Mouse (Mus musculus) myocyte (in vitro differentiated cells): ENCODE data around the gene Osmr. TPM values are rescaled to one million over a fixed set of nuclear protein-coding genes. Genes with fewer than 3 reads are reported as not detected.

Experiments used
- H3K27me3 ChIP-seq: one replicate; pipeline ENCODE4 v1.6.1; 2011; ENCODE audit not compliant: control insufficient read depth, insufficient read depth, insufficient read length
- H3K36me3 ChIP-seq: one replicate; pipeline ENCODE4 v1.6.1; 2011; ENCODE audit not compliant: control insufficient read depth, insufficient read depth
- H3K4me2 ChIP-seq: one replicate; pipeline ENCODE4 v1.6.1; 2011; ENCODE audit warnings: low read depth, control low read depth
- H3K4me3 ChIP-seq: one replicate; pipeline ENCODE4 v1.5.1; 2011; ENCODE audit warnings: mild to moderate bottlenecking, control low read depth, moderate library complexity
- H3K79me2 ChIP-seq: one replicate; pipeline ENCODE4 v1.6.1; 2011; ENCODE audit not compliant: control insufficient read depth, insufficient read depth
- H3ac ChIP-seq: one replicate; pipeline ENCODE4 v1.6.1; 2011; ENCODE audit not compliant: control insufficient read depth, insufficient read length
- CEBPB ChIP-seq: IDR thresholded peaks from 2 replicates; pipeline ENCODE4 v1.6.1; 2011; ENCODE audit warnings: mild to moderate bottlenecking, moderate library complexity; ENCODE audit not compliant: poor library complexity, insufficient read depth, severe bottlenecking
- E2F4 ChIP-seq: IDR thresholded peaks from one replicate; pipeline ENCODE4 v1.6.1; 2011; ENCODE audit warnings: mild to moderate bottlenecking, control low read depth, moderate library complexity; ENCODE audit not compliant: insufficient read depth
- MAX ChIP-seq: IDR thresholded peaks from one replicate; pipeline ENCODE4 v1.6.1; 2011; ENCODE audit warnings: low read depth, mild to moderate bottlenecking, control low read depth
- MYOD1 ChIP-seq, 3 experiments: IDR thresholded peaks; one replicate each; pipeline ENCODE4 v1.6.1; 2011; ENCODE audit warnings: control low read depth in 2 of 3, low read depth in 2 of 3, mild to moderate bottlenecking in 2 of 3, moderate library complexity in 1 of 3; ENCODE audit not compliant: insufficient read length in 2 of 3, control insufficient read depth in 1 of 3
- MYOG ChIP-seq, 3 experiments: IDR thresholded peaks; one replicate each; pipeline ENCODE4 v1.6.1; 2011; ENCODE audit warnings: control low read depth in 2 of 3, low read depth in 2 of 3, mild to moderate bottlenecking in 2 of 3; ENCODE audit not compliant: insufficient read length in 2 of 3, control insufficient read depth in 1 of 3, insufficient read depth in 1 of 3
- POLR2A ChIP-seq: IDR thresholded peaks from one replicate; pipeline ENCODE4 v1.6.1; 2011; ENCODE audit warnings: low read depth, mild to moderate bottlenecking, control low read depth, moderate library complexity; ENCODE audit not compliant: insufficient read length
- POLR2AphosphoS2 ChIP-seq: IDR thresholded peaks from one replicate; pipeline ENCODE4 v1.6.1; 2011; ENCODE audit warnings: low read depth, control low read depth; ENCODE audit not compliant: insufficient read length
- REST ChIP-seq: IDR thresholded peaks from one replicate; pipeline ENCODE4 v1.6.1; 2011; ENCODE audit warnings: mild to moderate bottlenecking, control low read depth, moderate library complexity; ENCODE audit not compliant: insufficient read depth, insufficient read length
- SRF ChIP-seq: IDR thresholded peaks from one replicate; pipeline ENCODE4 v1.6.1; 2011; ENCODE audit warnings: low read depth; ENCODE audit not compliant: control insufficient read depth, insufficient read length
- TCF12 ChIP-seq: IDR thresholded peaks from one replicate; pipeline ENCODE4 v1.6.1; 2011; ENCODE audit warnings: mild to moderate bottlenecking, control low read depth; ENCODE audit not compliant: poor library complexity, insufficient read depth, severe bottlenecking
- TCF3 ChIP-seq: IDR thresholded peaks from one replicate; pipeline ENCODE4 v1.6.1; 2011; ENCODE audit warnings: low read depth, control low read depth; ENCODE audit not compliant: insufficient read length
- USF1 ChIP-seq: IDR thresholded peaks from one replicate; pipeline ENCODE4 v1.6.1; 2011; ENCODE audit warnings: low read depth, mild to moderate bottlenecking, control low read depth, moderate library complexity
- polyA plus RNA-seq: library from polyadenylated mRNA; unstranded; fragments of >200 nt; fragmentation: generic; extraction: Trizol; gene quantifications from one replicate; pipeline ENCODE4 v1.2.1, GENCODE M21; 2012; ENCODE audit warnings: missing spikeins

The Osmr gene
- polyA plus RNA-seq, 1 experiment: 6.2 TPM

GRCm38 (mm10) chr15:6790011-6790410 is 84.8 kb downstream of the Osmr start:
- H3K4me2 ChIP-seq: no peak overlapping the region
- H3ac ChIP-seq: no peak overlapping the region
- no peak overlapping the region for H3K4me3 ChIP-seq
- no peaks in the 10 kb centered on the region for H3K27me3 ChIP-seq
- H3K36me3 ChIP-seq: peaks cover 94% of the 10 kb centered on the region
- TF ChIP-seq REST: no peak
- TF ChIP-seq POLR2AphosphoS2: no peak
- TF ChIP-seq POLR2A: no peak
- TF ChIP-seq E2F4: no peak
- TF ChIP-seq MAX: no peak
- TF ChIP-seq TCF12: no peak
- TF ChIP-seq MYOG (IDR thresholded peaks at IDR 0.05; ENCODE audit: control insufficient read depth in 1 of 3, insufficient read depth in 1 of 3, insufficient read length in 2 of 3, low read depth in 2 of 3): no peak
- TF ChIP-seq USF1: no peak
- TF ChIP-seq TCF3: no peak
- no peaks in the 10 kb centered on the region for H3K79me2 ChIP-seq

- no peaks in the 10 kb centered on the region for H3K27me3 ChIP-seq
- peaks cover 99% of the 10 kb centered on the region for H3K36me3 ChIP-seq
- no peak overlapping the region for H3ac ChIP-seq
- TF ChIP-seq MYOG (IDR thresholded peaks at IDR 0.05; ENCODE audit: control insufficient read depth in 1 of 3, insufficient read depth in 1 of 3, insufficient read length in 2 of 3, low read depth in 2 of 3) (no peak), POLR2A (no peak), SRF (no peak), USF1 (no peak), CEBPB (no peak), MAX (no peak)
- no peak overlapping the region for H3K4me2 ChIP-seq
- H3K4me3 ChIP-seq: no peak overlapping the region
- H3K79me2 ChIP-seq: no peaks in the 10 kb centered on the region
These were observed 87.5 kb downstream of the Osmr start for GRCm38 (mm10) chr15:6787236-6787635.

- Histone ChIP-seq H3K4me3 (no peak overlapping the region), H3ac (no peak overlapping the region), H3K36me3 (peaks cover 99% of the 10 kb centered on the region), H3K27me3 (no peaks in the 10 kb centered on the region), H3K4me2 (no peak overlapping the region), H3K79me2 (no peaks in the 10 kb centered on the region)
- TF ChIP-seq MAX (no peak), TCF12 (no peak), REST (no peak), SRF (no peak), POLR2AphosphoS2 (no peak), MYOG (IDR thresholded peaks at IDR 0.05; ENCODE audit: control insufficient read depth in 1 of 3, insufficient read depth in 1 of 3, insufficient read length in 2 of 3, low read depth in 2 of 3) (no peak), E2F4 (no peak), TCF3 (no peak), CEBPB (no peak), POLR2A (no peak), MYOD1 (IDR thresholded peaks at IDR 0.05; ENCODE audit: control insufficient read depth in 1 of 3, insufficient read length in 2 of 3, low read depth in 2 of 3) (no peak), USF1 (no peak)
These were observed 88.6 kb downstream of the Osmr start for GRCm38 (mm10) chr15:6786212-6786611.

GRCm38 (mm10) chr15:6772265-6772664 is 102.5 kb downstream of the Osmr start:
- H3K79me2 ChIP-seq: no peaks in the 10 kb centered on the region
- TF ChIP-seq CEBPB (no peak), POLR2AphosphoS2 (no peak), USF1 (no peak), REST (no peak), TCF3 (no peak)
- no peak overlapping the region for H3ac ChIP-seq
- H3K4me2 ChIP-seq: no peak overlapping the region
- peaks cover 79% of the 10 kb centered on the region for H3K36me3 ChIP-seq
- H3K27me3 ChIP-seq: no peaks in the 10 kb centered on the region
- no peak overlapping the region for H3K4me3 ChIP-seq

Other genes with a start within 250 kb of the Osmr start
- gene Rictor, start 166.6 kb downstream of the Osmr start, polyA plus RNA-seq: 2.4 TPM
- gene Lifr, start 215.6 kb upstream of the Osmr start, polyA plus RNA-seq: 14.8 TPM